Mouse (Mus musculus): ENCODE results near the gene Ttc21a. TPM values are rescaled to one million over a fixed set of nuclear protein-coding genes. Genes with fewer than 3 reads are reported as not detected.
"Not testable (repeated sequence)": the region's sequence is repeated elsewhere in the genome, so short reads cannot be mapped to it uniquely, and the experiment has no call there.

The Ttc21a gene
- polyA plus RNA-seq, 1 experiment from 2014 or later, result 0.06 TPM

DNA sequence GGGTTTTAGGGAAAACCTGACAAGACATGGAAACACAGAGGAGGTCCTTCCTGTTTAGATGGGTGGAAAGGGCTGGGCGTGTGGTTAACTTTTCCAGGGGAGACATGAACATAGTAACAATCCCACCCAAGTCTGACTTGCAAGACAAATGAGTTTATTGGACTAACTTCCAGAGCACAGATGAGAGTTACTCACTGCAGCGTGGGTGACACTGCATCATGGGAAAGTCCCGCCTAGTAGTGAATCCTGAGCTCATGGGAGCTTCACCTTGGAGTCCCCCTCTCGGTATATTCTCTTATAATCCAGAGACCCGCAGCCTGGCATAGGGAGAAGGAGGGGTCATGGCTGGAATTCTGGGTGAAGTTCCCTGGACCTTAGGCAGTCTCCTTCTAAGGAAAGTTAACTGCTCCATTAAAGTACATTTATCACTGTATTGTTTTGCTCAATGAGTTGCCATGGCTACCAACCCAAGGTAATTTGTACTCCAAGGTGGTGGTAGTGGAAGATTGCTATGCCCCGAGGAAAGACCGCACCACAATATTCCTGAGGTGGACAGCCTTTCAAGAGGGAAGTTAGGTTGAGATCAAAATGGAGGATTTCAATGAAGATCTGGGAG, 71.9 kb downstream of the Ttc21a start:
- Histone ChIP-seq H3K9me3 (replicated peaks) (peaks cover 7% of the 10 kb centered on the region; the same call in 1 of the 2 replicates), H3K4me3 (no peak overlapping the region), H3K9ac (no peak overlapping the region), H3K36me3 (no peaks in the 10 kb centered on the region), H3K27ac (no peak overlapping the region), H3K4me1 (peaks cover 18% of the 10 kb centered on the region), H3K27me3 (replicated peaks) (peaks cover 20% of the 10 kb centered on the region), H3K4me2 (no peak overlapping the region)
- no peak for ATAC-seq
- 67% methylated on average over 7 of the region's 7 CpGs for WGBS (ENCODE audit: insufficient replicate concordance)

DNA sequence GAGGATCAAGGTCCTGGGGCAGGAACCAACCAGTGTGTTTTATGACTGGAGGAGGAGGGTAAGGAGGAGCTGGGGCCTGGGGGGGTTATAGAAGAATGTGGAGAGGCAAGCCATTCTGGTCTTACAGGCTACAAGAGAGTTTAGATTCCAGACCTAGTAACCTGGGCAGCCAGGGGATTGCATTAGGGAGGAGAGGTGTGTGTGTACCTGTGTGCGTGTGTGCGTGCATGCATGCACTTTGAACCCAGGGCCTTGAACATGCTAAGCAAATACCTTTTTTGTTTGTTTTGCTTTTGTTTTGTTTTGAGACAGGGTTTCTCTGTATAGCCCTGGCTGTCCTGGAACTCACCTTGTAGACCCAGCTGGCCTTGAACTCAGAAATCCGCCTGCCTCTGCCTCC, 72.5 kb downstream of the Ttc21a start:
- H3K27ac ChIP-seq, result no peak overlapping the region
- no peak overlapping the region for H3K9ac ChIP-seq
- no peak overlapping the region for H3K4me2 ChIP-seq
- H3K4me3 ChIP-seq, result no peak overlapping the region
- ATAC-seq, result no peak
- peaks cover 20% of the 10 kb centered on the region for H3K27me3 ChIP-seq (replicated peaks)
- peaks cover 7% of the 10 kb centered on the region; the same call in 1 of the 2 replicates for H3K9me3 ChIP-seq (replicated peaks)
- no peaks in the 10 kb centered on the region for H3K36me3 ChIP-seq
- WGBS (ENCODE audit: insufficient replicate concordance), result 76% methylated on average over 3 of the region's 3 CpGs
- H3K4me1 ChIP-seq, result peaks cover 18% of the 10 kb centered on the region

DNA sequence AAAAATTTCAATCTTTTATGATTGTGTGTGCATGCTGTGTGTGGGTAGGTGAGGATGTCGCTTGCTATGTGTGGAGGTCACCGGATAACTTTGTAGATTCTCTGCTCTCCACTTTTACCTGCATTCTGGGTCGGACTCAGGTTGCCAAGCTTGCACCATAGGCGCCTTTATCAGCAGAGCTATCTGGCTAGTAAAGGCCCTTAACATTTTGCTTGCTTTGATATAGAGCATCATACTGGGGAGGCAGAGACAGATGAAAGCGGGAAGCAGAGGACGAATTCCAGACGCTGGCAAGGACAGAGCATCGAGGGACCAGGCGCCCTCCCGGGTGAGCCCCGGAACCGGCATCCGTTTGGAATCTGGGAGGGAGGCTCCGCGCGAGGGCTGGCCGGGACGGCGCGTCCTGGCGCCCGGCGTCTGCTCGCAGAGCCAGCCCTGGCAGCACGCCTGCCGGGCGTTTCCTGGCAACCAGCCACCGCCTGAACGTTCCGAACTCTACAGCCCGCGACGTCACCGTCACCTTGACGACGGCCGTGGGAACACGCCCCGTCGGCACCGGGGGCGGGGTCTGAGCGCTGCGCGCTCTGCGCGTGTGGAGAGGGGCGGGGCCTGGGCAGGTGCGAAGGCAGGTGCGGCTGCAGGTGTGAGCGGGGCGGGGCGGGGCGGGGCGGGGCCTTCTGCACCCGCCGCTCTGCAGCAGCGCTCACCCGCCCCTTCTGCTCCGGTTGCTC, 73.5 kb downstream of the Ttc21a start:
- Histone ChIP-seq H3K27me3 (replicated peaks) (peaks cover 20% of the 10 kb centered on the region), H3K9me3 (replicated peaks) (peaks cover 7% of the 10 kb centered on the region; the same call in 1 of the 2 replicates), H3K4me2 (peak overlapping the region; percentile 82), H3K4me3 (peak overlapping the region; percentile 47), H3K27ac (peak overlapping the region; percentile 27; the same call in 1 of the 2 replicates), H3K36me3 (no peaks in the 10 kb centered on the region), H3K9ac (peak overlapping the region; percentile 45), H3K4me1 (peaks cover 18% of the 10 kb centered on the region)
- 3% methylated on average over 50 of the region's 60 CpGs for WGBS (ENCODE audit: insufficient replicate concordance)
- ATAC-seq, result peak; percentile 91

DNA sequence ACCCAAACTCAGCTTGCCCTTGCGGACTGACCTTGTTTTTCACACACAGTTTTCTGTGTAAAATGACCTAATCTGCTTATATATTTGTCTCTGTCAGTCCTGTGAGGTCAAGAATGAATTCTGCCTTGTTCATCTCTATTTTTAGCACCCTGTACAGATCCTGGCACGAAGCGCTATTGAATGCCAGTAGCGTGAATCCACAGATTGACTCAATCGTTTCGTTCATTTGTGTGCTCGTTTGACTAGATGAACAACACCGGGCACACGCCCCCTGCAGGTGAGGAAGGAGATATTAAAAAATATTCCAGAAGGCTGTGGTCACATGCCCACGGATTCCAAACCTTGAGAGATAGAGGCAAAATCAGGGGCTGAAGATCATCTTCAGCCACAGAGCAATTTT, 74.1 kb downstream of the Ttc21a start:
- no peaks in the 10 kb centered on the region for H3K36me3 ChIP-seq
- H3K4me1 ChIP-seq, result peaks cover 18% of the 10 kb centered on the region
- peaks cover 20% of the 10 kb centered on the region for H3K27me3 ChIP-seq (replicated peaks)
- WGBS (ENCODE audit: insufficient replicate concordance), result under 1% methylated on average over 10 of the region's 10 CpGs
- H3K4me2 ChIP-seq, result peak overlapping the region; percentile 82
- no peak overlapping the region for H3K9ac ChIP-seq
- H3K27ac ChIP-seq, result peak overlapping the region; percentile 27; the same call in 1 of the 2 replicates
- H3K9me3 ChIP-seq (replicated peaks), result peaks cover 7% of the 10 kb centered on the region; the same call in 1 of the 2 replicates
- ATAC-seq, result 0 out of 2 replicates have a peak, but pooled peaks have one; percentile 36
- peak overlapping the region; percentile 47 for H3K4me3 ChIP-seq

DNA sequence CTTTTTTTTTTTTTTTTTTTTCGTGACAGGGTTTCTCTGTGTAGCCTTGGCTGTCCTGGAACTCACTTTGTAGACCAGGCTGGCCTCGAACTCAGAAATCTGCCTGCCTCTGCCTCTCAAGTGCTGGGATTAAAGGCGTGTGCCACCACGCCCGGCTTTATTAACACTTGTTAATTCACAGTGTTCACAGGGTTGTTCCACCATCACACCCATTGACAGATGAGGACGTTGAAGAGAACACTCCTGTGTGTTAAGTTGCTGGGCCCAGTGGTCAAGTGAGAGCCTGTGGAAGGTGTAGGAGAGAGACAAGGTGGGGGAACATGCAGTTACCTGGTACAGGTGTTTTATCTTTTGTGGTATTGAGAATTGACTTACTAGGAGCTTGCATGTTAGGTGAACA, 74.8 kb downstream of the Ttc21a start:
- not testable (repeated sequence) for H3K36me3 ChIP-seq; H3K27ac ChIP-seq; H3K9ac ChIP-seq; H3K4me2 ChIP-seq; ATAC-seq; H3K9me3 ChIP-seq (replicated peaks); H3K4me3 ChIP-seq
- Histone ChIP-seq H3K27me3 (replicated peaks) (peaks cover 20% of the 10 kb centered on the region), H3K4me1 (peaks cover 18% of the 10 kb centered on the region)
- WGBS (ENCODE audit: insufficient replicate concordance), result 67% methylated on average over 6 of the region's 6 CpGs

DNA sequence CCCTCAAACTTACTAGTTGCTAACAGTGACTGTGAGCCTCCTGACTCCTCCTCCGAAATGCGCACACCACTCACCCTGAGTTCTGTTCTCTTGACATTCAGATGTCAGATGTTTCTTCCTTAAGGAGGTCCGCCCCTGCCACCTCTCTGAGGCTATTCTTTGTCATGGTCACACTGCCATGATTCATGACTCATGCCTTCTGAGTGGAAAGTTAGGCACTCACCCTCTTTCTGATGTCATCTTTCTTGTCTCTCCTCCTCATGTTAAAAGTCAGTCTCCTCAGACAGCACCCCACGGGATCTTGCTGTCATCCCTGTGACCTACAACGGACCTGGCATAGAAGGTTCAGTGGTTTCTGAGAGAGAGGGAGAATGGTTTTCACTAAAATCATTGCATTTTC, 75.4 kb downstream of the Ttc21a start:
- Histone ChIP-seq H3K4me3 (no peak overlapping the region), H3K4me1 (peaks cover 18% of the 10 kb centered on the region), H3K27me3 (replicated peaks) (peaks cover 20% of the 10 kb centered on the region), H3K4me2 (no peak overlapping the region), H3K9me3 (replicated peaks) (peaks cover 4% of the 10 kb centered on the region; the same call in 1 of the 2 replicates), H3K27ac (no peak overlapping the region), H3K9ac (no peak overlapping the region), H3K36me3 (no peaks in the 10 kb centered on the region)
- 75% methylated on average over 5 of the region's 5 CpGs for WGBS (ENCODE audit: insufficient replicate concordance)
- ATAC-seq, result no peak

DNA sequence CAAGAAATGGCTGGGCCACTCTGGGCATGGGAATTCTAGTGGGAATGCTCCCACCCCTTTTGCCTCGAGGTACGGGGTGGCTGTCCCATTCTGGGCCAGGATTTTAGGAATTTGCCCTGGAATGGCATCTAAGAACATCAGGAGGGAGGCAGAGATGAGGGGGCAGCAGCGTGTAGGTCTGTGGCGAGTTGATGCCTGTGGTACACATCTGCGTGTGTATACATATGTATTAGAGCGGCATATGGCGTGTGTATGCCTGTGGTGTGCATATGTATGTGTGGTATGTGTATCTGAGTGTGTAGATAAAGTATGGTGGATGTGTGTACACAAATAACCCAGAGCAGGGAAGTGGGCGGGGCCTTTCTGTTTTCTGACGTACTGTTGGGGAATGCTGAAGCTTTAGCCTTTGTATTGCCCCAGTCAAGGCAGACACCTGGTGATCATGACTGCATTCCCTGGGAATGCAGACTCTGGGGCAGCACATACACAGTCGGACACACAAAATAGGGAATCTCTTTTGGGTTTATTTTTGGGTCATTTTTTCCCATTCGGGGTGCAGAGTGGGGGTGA, 75.9 kb downstream of the Ttc21a start:
- H3K36me3 ChIP-seq, result no peaks in the 10 kb centered on the region
- no peak overlapping the region for H3K27ac ChIP-seq

DNA sequence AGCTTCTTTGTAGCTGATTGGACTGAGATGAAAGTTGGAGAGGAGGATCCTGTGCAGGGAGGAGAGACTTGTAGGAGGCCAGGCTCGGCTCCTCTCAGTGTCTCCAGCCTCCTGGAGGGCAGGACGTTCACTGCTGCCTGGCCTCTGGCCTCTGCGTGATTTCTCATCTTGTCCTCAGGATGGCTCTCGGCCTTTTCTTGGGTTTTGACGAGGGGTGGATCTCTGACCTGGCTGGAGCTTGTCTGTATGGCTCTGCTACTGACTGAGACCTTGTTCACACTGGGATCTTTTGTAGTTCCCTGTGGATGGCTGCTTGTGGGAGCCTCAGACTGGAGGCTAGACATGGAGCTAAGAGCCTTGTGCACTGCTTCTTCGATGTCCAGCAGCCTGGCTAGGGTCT, 77.4 kb downstream of the Ttc21a start:
- H3K36me3 ChIP-seq, result no peaks in the 10 kb centered on the region
- ATAC-seq, result no peak
- H3K4me3 ChIP-seq, result no peak overlapping the region
- peaks cover 19% of the 10 kb centered on the region for H3K27me3 ChIP-seq (replicated peaks)
- no peak overlapping the region for H3K4me2 ChIP-seq
- H3K9me3 ChIP-seq (replicated peaks), result no peaks in the 10 kb centered on the region
- peaks cover 18% of the 10 kb centered on the region for H3K4me1 ChIP-seq
- no peak overlapping the region for H3K27ac ChIP-seq
- H3K9ac ChIP-seq, result no peak overlapping the region
- WGBS (ENCODE audit: insufficient replicate concordance), result 59% methylated on average over 6 of the region's 6 CpGs

More for the DNA sequence above, 75.9 kb downstream of the Ttc21a start:
- no peak for ATAC-seq
- 65% methylated on average over 11 of the region's 11 CpGs for WGBS (ENCODE audit: insufficient replicate concordance)
- H3K27me3 ChIP-seq (replicated peaks), result peaks cover 20% of the 10 kb centered on the region
- H3K4me3 ChIP-seq, result no peak overlapping the region
- H3K4me1 ChIP-seq, result peaks cover 18% of the 10 kb centered on the region
- H3K4me2 ChIP-seq, result no peak overlapping the region
- no peak overlapping the region for H3K9ac ChIP-seq
- no peaks in the 10 kb centered on the region for H3K9me3 ChIP-seq (replicated peaks)

DNA sequence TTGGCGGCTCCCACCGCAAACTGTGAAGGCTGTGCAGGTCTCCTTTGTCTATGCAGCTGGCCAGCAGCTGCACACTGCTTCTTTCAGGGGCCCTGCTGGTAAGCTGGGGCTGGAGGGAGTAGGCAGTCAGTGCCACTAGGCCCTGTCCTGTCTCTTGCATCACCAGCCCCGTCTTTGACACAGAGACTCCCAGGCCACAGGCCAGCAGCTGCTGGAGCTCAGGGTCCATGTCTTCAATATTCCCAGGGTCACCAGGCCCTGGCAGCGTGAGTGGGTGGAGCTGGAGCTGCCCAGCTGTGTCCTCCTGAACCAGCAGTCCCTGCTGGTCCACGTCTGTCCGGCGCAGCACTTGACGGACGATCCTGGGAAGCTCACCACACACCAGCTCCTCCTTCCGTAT, 79.5 kb downstream of the Ttc21a start:
- H3K27ac ChIP-seq, result no peak overlapping the region
- peaks cover 8% of the 10 kb centered on the region for H3K27me3 ChIP-seq (replicated peaks)
- no peaks in the 10 kb centered on the region for H3K9me3 ChIP-seq (replicated peaks)
- no peak overlapping the region for H3K9ac ChIP-seq
- no peaks in the 10 kb centered on the region for H3K36me3 ChIP-seq
- no peak for ATAC-seq
- H3K4me1 ChIP-seq, result peaks cover 7% of the 10 kb centered on the region; the same call in 1 of the 2 replicates
- H3K4me2 ChIP-seq, result no peak overlapping the region
- WGBS (ENCODE audit: insufficient replicate concordance), result 62% methylated on average over 10 of the region's 10 CpGs
- H3K4me3 ChIP-seq, result no peak overlapping the region

Other genes starting within 250 kb of the Ttc21a start
- gene Scn10a, start 218.3 kb upstream of the Ttc21a start, polyA plus RNA-seq (2016; fragmentation: Nextera tagmentation; extraction: Ambion mirVana), result 0.05 and 0.10 TPM in 2 replicates
- gene Scn11a, start 112.2 kb upstream of the Ttc21a start, polyA plus RNA-seq (2016; fragmentation: Nextera tagmentation; extraction: Ambion mirVana), result 0.04 and 0.06 TPM in 2 replicates
- gene Wdr48, start 42.7 kb upstream of the Ttc21a start, polyA plus RNA-seq (2016; fragmentation: Nextera tagmentation; extraction: Ambion mirVana), result 32.9 and 33.7 TPM in 2 replicates
- 14.9 and 15.9 TPM in 2 replicates for gene Gorasp1, start within 50 bp of the Ttc21a start, polyA plus RNA-seq (2016; fragmentation: Nextera tagmentation; extraction: Ambion mirVana)
- 1.5 and 1.9 TPM in 2 replicates for gene Csrnp1, start 47.1 kb downstream of the Ttc21a start, polyA plus RNA-seq (2016; fragmentation: Nextera tagmentation; extraction: Ambion mirVana)
- gene Xirp1, start 86.0 kb downstream of the Ttc21a start, polyA plus RNA-seq (2016; fragmentation: Nextera tagmentation; extraction: Ambion mirVana), result 0.02 and 0.07 TPM in 2 replicates
- gene Cx3cr1, start 132.3 kb downstream of the Ttc21a start, polyA plus RNA-seq (2016; fragmentation: Nextera tagmentation; extraction: Ambion mirVana), result 5.4 and 6.0 TPM in 2 replicates
- gene Ccr8, start 154.5 kb downstream of the Ttc21a start, polyA plus RNA-seq (2016; fragmentation: Nextera tagmentation; extraction: Ambion mirVana), result not detected in 2 replicates
- gene Slc25a38, start 172.8 kb downstream of the Ttc21a start, polyA plus RNA-seq (2016; fragmentation: Nextera tagmentation; extraction: Ambion mirVana), result 142 and 144 TPM in 2 replicates
- 1,191 and 1,263 TPM in 2 replicates for gene Rpsa, start 190.1 kb downstream of the Ttc21a start, polyA plus RNA-seq (2016; fragmentation: Nextera tagmentation; extraction: Ambion mirVana)
- gene Mobp, start 212.1 kb downstream of the Ttc21a start, polyA plus RNA-seq (2016; fragmentation: Nextera tagmentation; extraction: Ambion mirVana), result not detected in 2 replicates